Mouse (Mus musculus): ENCODE data around the gene Slc10a7.

DNA sequence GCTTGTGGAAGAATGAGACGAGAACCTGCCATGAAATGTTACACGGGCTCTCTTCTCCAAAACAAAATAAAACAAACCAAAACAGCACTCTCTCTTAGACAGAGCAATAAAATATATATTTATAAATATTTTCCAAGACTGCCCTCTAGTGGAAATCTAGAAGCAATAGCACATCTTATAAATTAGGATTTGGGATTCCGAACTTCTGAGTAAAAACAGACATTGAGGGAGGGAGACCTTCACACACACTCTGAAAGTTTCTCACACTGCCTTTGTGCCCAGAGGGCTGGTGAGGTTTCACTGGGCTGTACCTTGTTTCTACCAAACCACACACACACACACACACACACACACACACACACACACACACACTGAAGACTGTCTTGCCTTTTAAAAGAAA, 232.8 kb downstream of the Slc10a7 start:
- TF ChIP-seq CTCF (IDR thresholded peaks at IDR 0.05; ENCODE audit: control insufficient read depth, insufficient read depth, low read length) (no peak), POLR2A (IDR thresholded peaks at IDR 0.05; ENCODE audit: borderline replicate concordance, control insufficient read depth, low read depth, low read length) (no peak)
